Mouse (Mus musculus) frontal cortex, postnatal 36 days (tissue): ENCODE measurements around the gene Zfp932.
"Not testable (repeated sequence)": the region's sequence is repeated elsewhere in the genome, so short reads cannot be mapped to it uniquely, and the experiment has no call there.

Experiments used
- DNase-seq, 2 experiments: peaks; one replicate each; pipeline ENCODE4 v3.0.0; 2022; ENCODE audit warnings: low spot score in 2 of 2

Gene Zfp932

GRCm38 (mm10) chr5:109996026-109996937 is at the start of gene Zfp932:
TSS of gene Zfp932 (plus strand) at chr5:109996521.
- peak; percentile 77 to 83 for DNase-seq

GRCm38 (mm10) chr5:109950281-109950680 is 46.0 kb upstream of the Zfp932 start:
- DNase-seq, result no peak

GRCm38 (mm10) chr5:109980743-109981142 is 15.6 kb upstream of the Zfp932 start:
- DNase-seq, result not testable (repeated sequence)

GRCm38 (mm10) chr5:109995461-109995860 is 860 bp upstream of the Zfp932 start:
- DNase-seq, result not testable (repeated sequence)

GRCm38 (mm10) chr5:110015775-110016174 is 19.5 kb downstream of the Zfp932 start:
- not testable (repeated sequence) for DNase-seq

- DNase-seq, result no peak
These were observed 27.0 kb downstream of the Zfp932 start for GRCm38 (mm10) chr5:110023273-110023672.

GRCm38 (mm10) chr5:110023694-110024427 is 27.5 kb downstream of the Zfp932 start:
- DNase-seq, result peak; percentile 44 to 60

- DNase-seq, result peak; percentile 79 to 88
These were observed 61.5 kb downstream of the Zfp932 start for GRCm38 (mm10) chr5:110057637-110058408.
